Comparison of ENCODE assay signal across 42 mouse cellular contexts in the genomic region with DNA sequence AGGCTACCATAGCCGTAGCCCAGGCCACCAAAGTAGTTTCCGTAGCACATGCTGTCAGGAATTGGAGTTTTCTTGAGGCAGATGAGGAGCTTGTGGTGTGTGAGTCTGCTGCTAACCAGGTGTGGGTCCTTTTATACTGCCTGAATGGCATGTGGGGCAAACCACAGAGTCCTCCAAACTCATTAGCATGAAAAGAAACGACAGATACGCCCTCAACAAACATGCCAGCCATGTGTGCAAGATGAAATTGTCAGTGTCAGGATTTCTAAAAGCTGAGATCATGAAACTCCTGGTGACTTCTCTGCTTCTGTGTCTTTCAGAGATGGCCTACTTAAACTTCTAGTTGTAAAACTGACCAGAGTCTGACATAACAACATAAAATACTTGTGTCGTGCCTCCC. TPM values are rescaled to one million over a fixed set of nuclear protein-coding genes. Genes with fewer than 3 reads are reported as not detected.
"Had no signal": no experiment of that assay in that cellular context is flagged by ENCODE, and none has a peak within 500 bp of the region (broad histone marks: within the 10 kb centered on the region; RNA-seq: fewer than 3 reads in every experiment).

A gene (minus strand): TSS at position 101 of the 400 bp plus-strand sequence.

- H3K9me3 ChIP-seq: heart, embryonic 13.5 days; heart, embryonic 15.5 days; hindbrain, embryonic 13.5 days; hindbrain, embryonic 15.5 days; kidney, embryonic 15.5 days; limb, embryonic 10.5 days; limb, embryonic 12.5 days had no signal

- H3K4me1 ChIP-seq: heart, embryonic 13.5 days; heart, embryonic 15.5 days; hindbrain, embryonic 13.5 days; hindbrain, embryonic 15.5 days; kidney, embryonic 15.5 days; limb, embryonic 10.5 days; limb, embryonic 12.5 days had no signal

- H3K9ac ChIP-seq: heart, embryonic 13.5 days; heart, embryonic 15.5 days; hindbrain, embryonic 13.5 days; hindbrain, embryonic 15.5 days; kidney, embryonic 15.5 days; limb, embryonic 12.5 days had no signal

- H3K36me3 ChIP-seq: heart, embryonic 13.5 days; heart, embryonic 15.5 days; hindbrain, embryonic 13.5 days; hindbrain, embryonic 15.5 days; kidney, embryonic 15.5 days; limb, embryonic 10.5 days; limb, embryonic 12.5 days had no signal

- ATAC-seq: hindbrain, postnatal 0 days; intestine, embryonic 16.5 days had no signal

- H3K27ac ChIP-seq: heart, adult 2 months; heart, embryonic 13.5 days; heart, embryonic 15.5 days; hindbrain, embryonic 13.5 days; hindbrain, embryonic 15.5 days; hindbrain, postnatal 0 days; kidney, embryonic 15.5 days; kidney, postnatal 0 days; limb, embryonic 10.5 days; limb, embryonic 12.5 days had no signal

- H3K4me3 ChIP-seq: heart, adult 2 months; heart, embryonic 13.5 days; heart, embryonic 15.5 days; hindbrain, embryonic 13.5 days; hindbrain, embryonic 15.5 days; kidney, embryonic 15.5 days; limb, embryonic 10.5 days; limb, embryonic 12.5 days had no signal

- DNase-seq: gastrocnemius, postnatal 14 days; gastrocnemius, postnatal 36 days; heart, adult 11 months; heart, adult 2 months; heart, postnatal 14 days; heart, postnatal 36 days; kidney, adult 11 months; kidney, adult 2 months; kidney, adult 9 months; kidney, postnatal 14 days; kidney, postnatal 36 days; layer of hippocampus, adult 9-11 months; layer of hippocampus, postnatal 36 days; liver had no signal

- H3K27me3 ChIP-seq: heart, embryonic 13.5 days; heart, embryonic 15.5 days; hindbrain, embryonic 13.5 days; hindbrain, embryonic 15.5 days; kidney, embryonic 15.5 days; limb, embryonic 12.5 days had no signal

RNA-seq across cellular contexts. Expression of the gene that starts here (rescaled TPM):
- total RNA-seq: gastrocnemius, adult 18-20 months; gastrocnemius, adult 8-10 months; gastrocnemius, postnatal 14 days; gastrocnemius, postnatal 36 days; heart, adult 2 months; heart, postnatal 14 days; heart, postnatal 36 days; hematopoietic stem cell, adult 5-6 weeks; hindbrain, postnatal 0 days; layer of hippocampus, adult 18-20 months; layer of hippocampus, adult 8-10 months; layer of hippocampus, postnatal 14 days; layer of hippocampus, postnatal 36 days; left cerebral cortex, adult 18-20 months; left cerebral cortex, adult 8-10 months; left cerebral cortex, postnatal 10 days; left cerebral cortex, postnatal 25 days had no signal
- polyA plus RNA-seq: gonadal fat pad, adult 2 months; heart, adult 2 months; heart, embryonic 11.5 days; heart, embryonic 13.5 days; heart, embryonic 15.5 days; heart, postnatal 0 days; hindbrain, embryonic 11.5 days; hindbrain, embryonic 13.5 days; hindbrain, embryonic 15.5 days; hindbrain, postnatal 0 days; intestine, embryonic 14.5 days; intestine, embryonic 16.5 days; kidney, adult 2 months; kidney, embryonic 15.5 days; kidney, postnatal 0 days; large intestine, adult 2 months; limb, embryonic 10.5 days; limb, embryonic 12.5 days; limb, embryonic 14.5 days; liver, embryonic 11.5 days had no signal
